Mouse (Mus musculus): ENCODE results near the gene Hspb11. TPM values are rescaled to one million over a fixed set of nuclear protein-coding genes. Genes with fewer than 3 reads are reported as not detected.

The Hspb11 gene
- polyA plus RNA-seq (2015; fragmentation: Nextera tagmentation; extraction: Ambion mirVana), result 40.6 and 41.8 TPM in 2 replicates

DNA sequence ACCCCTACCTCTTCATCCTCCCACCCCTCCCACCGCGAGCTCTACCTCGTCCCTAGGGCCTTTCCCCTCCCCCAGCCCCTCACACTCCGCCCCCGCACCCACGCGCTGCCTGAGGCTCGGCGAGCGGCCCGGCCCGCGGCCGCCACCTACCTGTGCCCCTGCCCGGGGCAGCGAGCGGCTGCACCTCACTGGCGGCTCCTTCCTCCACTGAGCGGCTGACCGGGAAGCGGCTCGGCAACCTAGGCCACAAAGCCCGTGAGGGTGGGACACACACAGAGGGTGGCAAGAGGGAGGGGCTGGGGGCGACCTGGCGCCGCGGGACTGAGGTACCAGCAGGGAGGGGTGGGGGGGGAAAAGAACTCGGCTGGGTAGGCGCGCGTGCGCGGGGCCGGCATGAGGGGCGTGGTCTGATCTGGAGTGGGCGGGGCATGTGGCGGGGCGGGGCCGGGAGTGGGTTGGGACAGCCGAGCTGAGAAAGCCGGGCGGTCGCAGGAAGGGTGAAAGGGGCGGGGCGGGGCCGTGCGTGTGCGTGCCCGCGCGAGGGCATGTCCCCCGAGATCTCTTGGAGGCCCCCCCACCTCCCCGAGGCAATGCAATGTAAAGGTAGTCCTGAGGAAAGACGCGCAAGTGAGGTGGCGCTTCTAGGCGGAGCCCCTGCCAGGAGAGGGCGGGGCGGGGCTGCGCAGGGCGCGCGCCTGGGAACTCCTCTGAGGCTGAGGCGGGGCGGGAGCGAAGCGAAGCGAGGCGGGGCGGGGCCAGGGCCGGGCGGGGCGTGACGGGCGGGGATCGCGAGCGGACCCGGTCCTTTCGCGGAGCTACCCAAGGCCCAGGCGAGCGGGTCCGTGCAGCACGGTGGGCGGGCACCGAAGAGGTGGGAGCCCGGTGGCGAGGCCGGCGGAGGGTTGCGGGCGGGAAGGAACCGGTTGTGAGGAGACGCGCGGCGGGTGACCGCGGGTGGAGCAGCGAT lies at the start of gene Hspb11, which contains the start of gene Lrrc42:
Gene Hspb11, plus strand, starts transcription at position 469 of the 967 bp plus-strand sequence.
Gene Lrrc42, minus strand, starts transcription at position 408 of the 967 bp plus-strand sequence.
- Histone ChIP-seq H3K9ac (replicated peaks) (peak within 1 kb of the TSS; percentile 76), H3K4me1 (peaks cover 43% of the 10 kb centered on the region), H3K4me3 (replicated peaks) (peak within 1 kb of the TSS; percentile 84), H3K27me3 (replicated peaks) (no peaks in the 10 kb centered on the region), H3K27ac (replicated peaks) (peak within 1 kb of the TSS; percentile 95), H3K36me3 (no peaks in the 10 kb centered on the region), H3K4me2 (peak within 1 kb of the TSS; percentile 71), H3K9me3 (replicated peaks) (no peaks in the 10 kb centered on the region)
- ATAC-seq (ENCODE audit: low FRiP score), result peak; percentile 96
- under 1% methylated on average over 97 of the region's 101 CpGs for WGBS

DNA sequence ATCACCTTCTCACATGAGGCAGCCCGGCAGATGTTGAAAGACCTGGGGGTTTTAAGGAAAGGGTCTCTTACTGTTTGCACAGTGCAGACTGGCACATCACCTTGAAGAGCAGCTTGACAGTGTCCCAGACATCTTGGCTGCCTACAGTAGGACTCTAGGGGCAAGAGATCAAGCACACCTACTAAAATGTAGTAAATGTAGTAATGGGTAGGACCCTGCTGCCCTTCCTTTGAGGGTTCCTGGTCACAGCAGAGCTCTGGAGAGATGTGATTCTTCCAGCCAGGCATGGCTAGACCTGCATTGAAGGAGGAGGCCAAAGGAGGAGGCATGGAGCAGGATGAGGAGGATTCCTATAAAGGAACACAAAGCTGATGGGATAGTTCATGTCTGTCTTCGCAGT lies 46.4 kb upstream of the Hspb11 start:
- 94% methylated on average over 2 of the region's 2 CpGs for WGBS
- Histone ChIP-seq H3K4me2 (no peak overlapping the region), H3K4me1 (no peaks in the 10 kb centered on the region), H3K27me3 (replicated peaks) (no peaks in the 10 kb centered on the region), H3K9ac (replicated peaks) (no peak overlapping the region), H3K4me3 (replicated peaks) (no peak overlapping the region), H3K36me3 (peaks cover 48% of the 10 kb centered on the region), H3K9me3 (replicated peaks) (no peaks in the 10 kb centered on the region), H3K27ac (replicated peaks) (no peak overlapping the region)
- no peak for ATAC-seq (ENCODE audit: low FRiP score)

DNA sequence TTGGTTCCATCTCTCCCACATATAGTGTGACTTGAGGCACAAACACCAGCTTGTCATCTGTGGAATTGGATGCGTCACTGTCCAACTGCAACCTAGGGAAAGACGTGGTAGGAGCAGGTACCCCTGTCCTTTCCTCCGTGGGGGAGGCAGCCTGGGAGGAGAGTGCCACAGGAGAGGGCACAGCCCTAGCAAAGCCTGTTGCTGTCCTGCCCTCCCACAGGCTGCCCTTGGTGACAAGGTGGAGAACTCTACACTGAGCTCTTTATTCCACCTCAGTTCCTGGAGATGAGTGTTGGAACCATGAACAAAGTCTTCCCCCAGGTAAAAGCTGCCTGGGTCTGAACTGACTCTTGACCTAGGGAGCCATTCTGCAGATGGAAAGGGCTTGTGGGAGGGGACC lies 44.5 kb upstream of the Hspb11 start, which contains the start of gene Ldlrad1:
Gene Ldlrad1, plus strand, starts transcription at position 301 of the 400 bp plus-strand sequence.
- no peak for ATAC-seq (ENCODE audit: low FRiP score)
- 91% methylated on average over 3 of the region's 3 CpGs for WGBS
- H3K36me3 ChIP-seq, result peaks cover 29% of the 10 kb centered on the region

DNA sequence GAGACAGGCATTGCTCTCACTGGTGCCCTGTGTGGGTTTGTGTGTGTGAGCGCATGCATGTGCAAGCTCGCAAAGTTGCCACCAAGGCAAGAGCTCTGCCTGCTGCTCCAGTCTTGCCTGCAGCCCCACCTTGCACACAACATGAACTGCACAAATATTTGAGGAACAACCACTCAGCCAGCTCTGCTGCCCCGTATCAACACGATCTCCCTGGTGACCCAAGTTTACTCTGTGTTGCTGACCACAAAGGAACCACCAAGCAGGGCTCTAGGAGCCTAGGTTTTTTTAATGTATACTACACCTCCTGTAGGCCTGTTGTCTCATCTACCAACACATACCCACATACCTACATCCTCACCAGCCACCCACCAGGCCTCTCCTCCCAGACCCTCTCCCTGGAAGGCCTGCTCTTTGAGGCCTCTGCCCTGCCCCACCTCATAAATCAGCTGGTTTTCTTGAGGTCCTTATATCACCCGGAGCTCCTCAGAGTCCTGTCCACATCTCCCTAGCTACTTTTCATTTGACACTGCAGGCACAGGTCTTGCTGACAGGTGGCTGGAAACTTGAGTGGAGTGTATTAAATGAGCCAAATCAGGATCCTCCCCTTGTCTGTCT lies 42.8 kb upstream of the Hspb11 start:
- no peak overlapping the region for H3K27ac ChIP-seq (replicated peaks)
- peaks cover 19% of the 10 kb centered on the region for H3K36me3 ChIP-seq
- WGBS, result 79% methylated on average over 5 of the region's 5 CpGs
- no peaks in the 10 kb centered on the region for H3K27me3 ChIP-seq (replicated peaks)
- H3K4me2 ChIP-seq, result no peak overlapping the region
- H3K9ac ChIP-seq (replicated peaks), result no peak overlapping the region
- no peak for ATAC-seq (ENCODE audit: low FRiP score)
- no peaks in the 10 kb centered on the region for H3K9me3 ChIP-seq (replicated peaks)
- no peaks in the 10 kb centered on the region for H3K4me1 ChIP-seq
- H3K4me3 ChIP-seq (replicated peaks), result no peak overlapping the region

More for the DNA sequence above, 44.5 kb upstream of the Hspb11 start, which contains the start of gene Ldlrad1:
- no peak within 1 kb of the TSS for H3K4me2 ChIP-seq
- no peak within 1 kb of the TSS for H3K9ac ChIP-seq (replicated peaks)
- no peaks in the 10 kb centered on the region for H3K27me3 ChIP-seq (replicated peaks)
- no peak within 1 kb of the TSS for H3K4me3 ChIP-seq (replicated peaks)
- no peaks in the 10 kb centered on the region for H3K9me3 ChIP-seq (replicated peaks)
- H3K4me1 ChIP-seq, result no peaks in the 10 kb centered on the region
- no peak within 1 kb of the TSS for H3K27ac ChIP-seq (replicated peaks)

DNA sequence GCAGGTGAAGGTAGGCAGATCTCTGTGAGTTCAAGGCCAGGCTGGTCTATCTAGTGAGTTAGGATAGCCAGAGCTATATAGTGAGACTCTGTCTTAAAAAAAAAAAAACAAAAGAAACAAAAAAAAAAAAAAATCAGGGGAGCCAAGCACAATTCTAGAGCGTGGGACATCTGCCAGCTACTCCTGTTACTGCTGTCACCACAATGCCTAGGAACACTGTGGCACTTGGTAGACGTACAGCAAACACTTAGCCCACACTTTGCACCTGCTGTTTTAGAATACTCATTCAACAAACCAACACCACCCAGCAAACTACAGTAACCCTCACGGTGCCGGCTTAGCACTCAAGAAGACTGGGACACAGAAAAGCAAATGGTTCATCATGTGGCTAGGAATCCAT lies 41.9 kb upstream of the Hspb11 start:
- no peaks in the 10 kb centered on the region for H3K9me3 ChIP-seq (replicated peaks)
- no peak overlapping the region for H3K4me3 ChIP-seq (replicated peaks)
- no peaks in the 10 kb centered on the region for H3K4me1 ChIP-seq
- H3K27me3 ChIP-seq (replicated peaks), result no peaks in the 10 kb centered on the region
- ATAC-seq (ENCODE audit: low FRiP score), result no peak
- no peak overlapping the region for H3K27ac ChIP-seq (replicated peaks)
- WGBS, result 70% methylated on average over 4 of the region's 4 CpGs
- peaks cover 12% of the 10 kb centered on the region for H3K36me3 ChIP-seq
- no peak overlapping the region for H3K9ac ChIP-seq (replicated peaks)
- no peak overlapping the region for H3K4me2 ChIP-seq

DNA sequence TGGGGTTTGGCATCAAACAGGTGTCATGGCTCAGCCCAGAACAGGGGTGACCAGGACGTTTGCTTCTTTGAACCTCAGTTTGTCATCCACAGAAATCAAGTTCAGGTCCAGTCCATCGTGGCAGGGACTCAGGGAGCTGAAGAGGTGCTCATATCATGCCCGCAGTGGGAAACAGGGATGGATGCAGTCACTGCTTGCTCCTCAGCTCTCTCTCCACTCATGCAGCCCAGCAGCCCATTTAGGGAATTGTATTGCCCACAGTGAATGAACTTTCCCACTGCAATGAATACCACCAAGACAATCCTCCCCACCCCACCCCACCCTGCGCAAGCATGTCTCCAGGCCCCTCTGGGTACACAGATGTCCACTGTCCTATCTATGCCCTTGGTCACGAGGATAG lies 41.5 kb upstream of the Hspb11 start:
- Histone ChIP-seq H3K27me3 (replicated peaks) (no peaks in the 10 kb centered on the region), H3K9ac (replicated peaks) (no peak overlapping the region), H3K9me3 (replicated peaks) (no peaks in the 10 kb centered on the region), H3K4me1 (no peaks in the 10 kb centered on the region), H3K36me3 (peaks cover 12% of the 10 kb centered on the region), H3K27ac (replicated peaks) (no peak overlapping the region), H3K4me2 (no peak overlapping the region), H3K4me3 (replicated peaks) (no peak overlapping the region)
- no peak for ATAC-seq (ENCODE audit: low FRiP score)
- WGBS, result 83% methylated on average over 5 of the region's 5 CpGs

DNA sequence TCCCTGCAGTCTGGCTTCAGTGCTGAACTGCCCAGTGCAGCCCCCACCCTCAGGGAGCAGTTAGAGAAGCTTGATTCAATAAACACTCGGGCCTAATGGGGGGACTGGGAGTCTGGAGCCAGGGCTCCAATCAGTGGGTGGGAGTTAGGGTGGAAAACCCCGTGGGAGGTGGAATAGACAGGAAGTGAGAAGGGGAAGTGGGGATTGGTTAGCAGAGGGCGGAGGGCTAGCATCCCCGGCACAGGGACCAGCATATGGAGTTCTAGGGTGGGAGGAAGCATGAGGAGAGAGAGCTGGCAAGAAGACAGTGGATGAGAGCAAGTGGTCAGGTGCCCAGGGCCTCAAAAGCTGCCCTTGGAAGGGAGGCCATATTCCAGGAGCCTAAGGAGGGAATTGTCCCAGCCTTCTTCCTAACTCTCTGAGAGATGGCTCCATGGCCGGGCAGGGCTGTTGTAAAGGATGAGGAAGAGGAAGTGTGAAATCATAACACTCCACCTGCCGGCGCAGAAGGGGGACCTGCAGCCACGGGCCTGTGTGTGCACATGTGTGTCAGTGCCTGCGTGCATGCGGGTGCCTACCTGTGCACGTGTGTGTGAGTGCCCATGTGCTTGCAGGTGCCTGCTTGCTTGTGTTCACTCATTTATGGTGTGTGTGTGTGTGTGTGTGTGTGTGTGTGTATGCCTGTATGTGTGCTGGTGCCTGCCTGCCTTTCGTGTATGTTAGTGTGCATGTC lies 39.9 kb upstream of the Hspb11 start:
- no peak overlapping the region for H3K4me2 ChIP-seq
- 0 out of 2 replicates have a peak, but pooled peaks cover 3% of the 10 kb centered on the region for H3K36me3 ChIP-seq
- no peak overlapping the region for H3K9ac ChIP-seq (replicated peaks)
- no peak overlapping the region for H3K27ac ChIP-seq (replicated peaks)
- no peak for ATAC-seq (ENCODE audit: low FRiP score)
- H3K9me3 ChIP-seq (replicated peaks), result no peaks in the 10 kb centered on the region
- H3K27me3 ChIP-seq (replicated peaks), result no peaks in the 10 kb centered on the region
- WGBS, result 77% methylated on average over 12 of the region's 12 CpGs
- no peak overlapping the region for H3K4me3 ChIP-seq (replicated peaks)
- no peaks in the 10 kb centered on the region for H3K4me1 ChIP-seq

DNA sequence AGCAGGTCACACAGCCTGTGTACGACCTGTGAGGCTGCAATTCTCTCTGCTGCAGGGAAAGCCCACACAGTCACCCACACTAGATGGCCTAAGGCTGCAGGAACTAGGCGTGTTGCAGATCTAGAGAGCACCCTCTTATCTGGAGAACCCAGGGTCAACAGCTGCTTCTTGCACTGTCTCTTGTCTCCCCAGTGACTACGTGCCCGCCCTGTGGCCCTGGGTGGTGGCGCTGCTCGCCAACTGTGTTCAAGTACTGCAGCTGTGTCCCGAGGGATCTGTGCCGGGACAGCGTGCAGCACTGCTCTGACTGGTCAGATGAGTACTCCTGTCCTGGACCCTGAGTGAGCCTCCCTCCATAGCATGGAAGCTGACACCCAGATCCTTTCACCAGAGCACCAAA lies 35.8 kb upstream of the Hspb11 start:
- Histone ChIP-seq H3K4me1 (no peaks in the 10 kb centered on the region), H3K27ac (replicated peaks) (no peak overlapping the region), H3K36me3 (no peaks in the 10 kb centered on the region), H3K9me3 (replicated peaks) (no peaks in the 10 kb centered on the region), H3K9ac (replicated peaks) (no peak overlapping the region), H3K4me2 (no peak overlapping the region), H3K4me3 (replicated peaks) (no peak overlapping the region), H3K27me3 (replicated peaks) (no peaks in the 10 kb centered on the region)
- 91% methylated on average over 9 of the region's 9 CpGs for WGBS
- ATAC-seq (ENCODE audit: low FRiP score), result no peak

DNA sequence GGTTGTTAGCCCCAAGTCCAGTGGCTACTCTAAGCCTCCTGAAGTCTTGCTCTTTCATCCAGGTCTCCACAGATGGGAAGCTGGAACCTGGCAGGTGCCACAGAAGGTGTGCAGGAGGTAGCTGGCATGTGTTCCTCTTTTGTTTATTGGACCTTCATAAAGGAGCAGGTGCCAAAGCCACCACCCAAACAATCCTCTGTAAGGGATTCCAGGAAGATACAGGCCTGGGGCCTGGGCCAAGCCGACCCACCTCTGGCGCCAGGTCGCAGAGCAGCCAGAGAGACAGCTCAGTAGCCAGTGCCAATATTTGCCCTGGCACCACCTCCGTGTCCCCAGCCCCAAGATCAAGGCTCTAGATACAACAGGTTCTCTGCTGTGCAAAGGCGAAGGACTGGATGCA lies 31.9 kb upstream of the Hspb11 start:
- Histone ChIP-seq H3K27ac (replicated peaks) (no peak overlapping the region), H3K9ac (replicated peaks) (no peak overlapping the region), H3K27me3 (replicated peaks) (no peaks in the 10 kb centered on the region), H3K4me3 (replicated peaks) (no peak overlapping the region), H3K36me3 (no peaks in the 10 kb centered on the region), H3K9me3 (replicated peaks) (no peaks in the 10 kb centered on the region), H3K4me1 (no peaks in the 10 kb centered on the region), H3K4me2 (no peak overlapping the region)
- 94% methylated on average over 5 of the region's 5 CpGs for WGBS
- ATAC-seq (ENCODE audit: low FRiP score), result no peak

DNA sequence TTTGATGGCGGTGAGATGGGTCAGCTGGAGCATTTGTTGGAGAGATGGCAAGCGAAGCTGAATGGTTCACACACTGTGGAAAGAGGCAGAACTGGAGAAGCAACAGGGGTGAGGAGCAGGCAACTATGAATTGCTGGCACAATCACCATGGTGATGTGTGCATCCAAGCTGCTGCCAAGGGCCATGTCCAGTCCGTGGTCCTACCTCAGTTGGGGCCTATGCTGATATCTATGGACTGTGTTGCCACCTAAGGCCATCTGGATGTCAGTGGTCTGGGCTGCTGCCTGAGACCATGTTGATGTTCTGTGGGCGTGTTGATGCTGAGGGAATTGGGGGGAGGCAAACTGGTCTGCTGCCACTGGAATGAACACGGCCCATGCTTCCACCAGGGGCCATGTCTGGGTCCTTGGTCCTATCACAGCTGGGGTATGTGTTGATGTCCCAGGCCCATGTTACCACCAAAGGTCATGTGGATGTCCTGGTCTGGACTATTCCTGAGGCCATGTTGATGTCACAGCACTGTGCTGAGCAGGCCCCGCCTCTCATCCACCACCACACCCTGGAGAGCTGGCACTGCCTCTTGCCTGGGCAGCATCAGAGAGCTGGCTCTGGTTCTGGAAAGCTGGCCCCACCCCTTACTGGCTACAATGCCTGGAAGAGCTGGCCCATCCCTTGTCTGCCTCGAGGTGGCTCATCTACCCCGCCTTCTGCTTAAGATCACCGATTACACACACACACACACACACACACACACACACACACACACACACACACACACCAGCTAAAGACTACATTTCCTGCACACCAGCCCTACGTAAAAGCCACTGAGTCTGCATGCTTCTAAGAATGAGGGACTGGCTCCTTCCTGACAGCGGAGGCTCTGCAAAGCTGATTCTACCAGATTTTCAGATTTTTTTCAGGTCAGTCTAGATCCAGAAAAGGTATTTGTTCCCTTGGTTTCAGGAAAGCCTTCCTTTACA lies 29.9 kb upstream of the Hspb11 start:
- H3K9me3 ChIP-seq (replicated peaks), result no peaks in the 10 kb centered on the region
- no peaks in the 10 kb centered on the region for H3K36me3 ChIP-seq
- no peak overlapping the region for H3K9ac ChIP-seq (replicated peaks)
- no peak for ATAC-seq (ENCODE audit: low FRiP score)
- no peak overlapping the region for H3K4me2 ChIP-seq
- H3K4me3 ChIP-seq (replicated peaks), result no peak overlapping the region
- no peaks in the 10 kb centered on the region for H3K4me1 ChIP-seq
- no peak overlapping the region for H3K27ac ChIP-seq (replicated peaks)
- H3K27me3 ChIP-seq (replicated peaks), result no peaks in the 10 kb centered on the region
- WGBS, result 84% methylated on average over 11 of the region's 11 CpGs

All from neural tube, embryonic 15.5 days (tissue).